Comparison of ENCODE assay signal across 8 mouse cellular contexts in the genomic region with DNA sequence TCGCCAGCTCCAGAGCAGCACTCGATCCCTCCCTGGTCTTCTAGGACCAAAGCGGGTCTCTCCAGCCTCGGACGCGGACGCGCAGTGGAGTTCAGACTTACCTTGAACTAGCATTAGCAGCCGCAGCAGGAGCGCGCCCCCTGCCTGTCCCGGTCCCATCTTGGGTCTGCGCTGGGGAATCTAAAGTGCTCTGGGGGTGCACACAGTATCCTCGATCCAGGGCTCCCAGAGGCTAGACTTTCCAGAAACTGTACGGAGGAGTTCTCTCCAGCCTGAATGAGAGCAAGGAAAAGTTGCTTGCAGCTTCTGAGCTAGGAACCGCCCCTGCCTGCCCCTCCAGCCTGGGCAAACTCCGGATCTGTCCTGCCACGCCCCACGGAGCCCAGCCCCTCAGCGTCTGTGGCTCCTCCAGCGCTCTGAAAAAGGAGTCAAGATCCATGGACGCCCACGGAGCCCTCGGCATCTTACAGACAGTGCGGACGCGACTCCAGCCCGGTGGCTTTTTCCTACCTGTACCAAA. TPM values are rescaled to one million over a fixed set of nuclear protein-coding genes. Genes with fewer than 3 reads are reported as not detected.
DNase-seq lines count a peak whose midpoint lies in the region; ATAC-seq and TF ChIP-seq lines count a peak whose summit lies in the region.

Itga2 (minus strand) TSS at position 326 of the 520 bp plus-strand sequence.

- TF ChIP-seq CTCF in hindbrain, postnatal 0 days (IDR thresholded peaks at IDR 0.05; ENCODE audit: low read depth), result peak; percentile 54

- DNase-seq in ZHBTc4 (ENCODE audit: low read depth, low spot score), result peak; percentile 80
- peak; percentile 72 for DNase-seq in gastrocnemius, postnatal 14 days
- peak; percentile 57 for DNase-seq in hindbrain, postnatal 0 days (ENCODE audit: low spot score)
- peak; percentile 65 for DNase-seq in limb, embryonic 10.5 days (ENCODE audit: low spot score)
- DNase-seq in mesoderm, embryonic 11.5 days (ENCODE audit: low read depth, low spot score), result peak; percentile 53
- DNase-seq in right cerebral cortex, postnatal 4 days, result peak; percentile 41
- peak; percentile 62 to 75 for DNase-seq in urinary bladder, postnatal 36 days (ENCODE audit: low spot score in 2 of 2)

- H3K27ac ChIP-seq in hindbrain, postnatal 0 days, result no peak within 1 kb of the TSS
- H3K27ac ChIP-seq in limb, embryonic 10.5 days, result peak within 1 kb of the TSS; percentile 42; the same call in 1 of the 2 replicates

- H3K27me3 ChIP-seq in hindbrain, postnatal 0 days (ENCODE audit: insufficient read depth, low read length), result no peaks in the 10 kb centered on the region
- H3K27me3 ChIP-seq in limb, embryonic 10.5 days (ENCODE audit: low read depth, poor library complexity, severe bottlenecking), result peaks cover 34% of the 10 kb centered on the region

- H3K4me3 ChIP-seq in hindbrain, postnatal 0 days (ENCODE audit: low read length), result peak within 1 kb of the TSS; percentile 42
- peak within 1 kb of the TSS; percentile 54 for H3K4me3 ChIP-seq in limb, embryonic 10.5 days

- H3K4me2 ChIP-seq in hindbrain, postnatal 0 days (ENCODE audit: low read depth, low read length), result peak within 1 kb of the TSS; percentile 92

- peak within 1 kb of the TSS; percentile 33; the same call in 1 of the 2 replicates for H3K9ac ChIP-seq in hindbrain, postnatal 0 days (replicated peaks; ENCODE audit: low read length)

- WGBS in hindbrain, postnatal 0 days, result 2% methylated on average over 28 of the region's 28 CpGs
- WGBS in limb, embryonic 10.5 days, result 2% methylated on average over 28 of the region's 28 CpGs

- no peaks in the 10 kb centered on the region for H3K36me3 ChIP-seq in hindbrain, postnatal 0 days (ENCODE audit: insufficient read depth, low read length)
- no peaks in the 10 kb centered on the region for H3K36me3 ChIP-seq in limb, embryonic 10.5 days

- intact Hi-C loops in gastrocnemius, postnatal 14 days (cut with DNase I; ENCODE audit: low total_unique reads), result no loop called here

- H3K4me1 ChIP-seq in hindbrain, postnatal 0 days (ENCODE audit: insufficient read depth, low read length), result peaks cover 12% of the 10 kb centered on the region; the same call in 1 of the 2 replicates
- peaks cover 14% of the 10 kb centered on the region for H3K4me1 ChIP-seq in limb, embryonic 10.5 days

- peak; percentile 84 for ATAC-seq in common myeloid progenitor, adult 5-6 weeks (replicated peaks; ENCODE audit: low read depth, poor library complexity, severe bottlenecking)
- peak; percentile 66 for ATAC-seq in hindbrain, postnatal 0 days

- no peaks in the 10 kb centered on the region for H3K9me3 ChIP-seq in hindbrain, postnatal 0 days (ENCODE audit: low read length)
- H3K9me3 ChIP-seq in limb, embryonic 10.5 days (replicated peaks), result no peaks in the 10 kb centered on the region

RNA-seq across cellular contexts. Expression of gene Itga2, which starts in this region (rescaled TPM):
- 2.2 and 2.4 TPM in 2 replicates for total RNA-seq in common myeloid progenitor, adult 5-6 weeks (2017)
- total RNA-seq in gastrocnemius, postnatal 14 days (2021), result 1 to 10 TPM; 2.6 to 5.6 TPM
- total RNA-seq in hindbrain, postnatal 0 days (2014; rRNA removed), result 1.9 and 3.6 TPM in 2 replicates
- 1.3 and 1.4 TPM in 2 replicates for polyA plus RNA-seq in hindbrain, postnatal 0 days (2015; fragmentation: Nextera tagmentation; extraction: Ambion mirVana)
- 0.71 and 1.3 TPM in 2 replicates for polyA plus RNA-seq in limb, embryonic 10.5 days (2016; fragmentation: Nextera tagmentation; extraction: Ambion mirVana)
